ENCODE assay signal across 27 mouse cellular contexts in genomic region chr2:166173169-166173568, GRCm38 (mm10). TPM values are rescaled to one million over a fixed set of nuclear protein-coding genes. Genes with fewer than 3 reads are reported as not detected.
DNase-seq lines count a peak whose midpoint lies in the region; ATAC-seq and TF ChIP-seq lines count a peak whose summit lies in the region.
"Had no signal": no experiment of that assay in that cellular context is flagged by ENCODE, and none has a peak within 500 bp of the region (broad histone marks: within the 10 kb centered on the region; RNA-seq: fewer than 3 reads in every experiment).

No protein-coding gene starts in this region.

- no peaks in the 10 kb centered on the region for H3K9me3 ChIP-seq in E14TG2a.4 (ENCODE audit: low read length)
- no peaks in the 10 kb centered on the region for H3K9me3 ChIP-seq in embryonic facial prominence, embryonic 13.5 days
- H3K9me3 ChIP-seq in heart, embryonic 10.5 days = no peaks in the 10 kb centered on the region
- H3K9me3 ChIP-seq: embryonic facial prominence, embryonic 12.5 days; forebrain, embryonic 13.5 days had no signal

- 73% methylated on average over 5 of the region's 5 CpGs for WGBS in embryonic facial prominence, embryonic 13.5 days
- WGBS in heart, embryonic 10.5 days = 68% methylated on average over 5 of the region's 5 CpGs

- H3K4me2 ChIP-seq in embryonic facial prominence, embryonic 13.5 days = no peak overlapping the region
- no peak overlapping the region for H3K4me2 ChIP-seq in myocyte (ENCODE audit: low read depth)
- H3K4me2 ChIP-seq: embryonic facial prominence, embryonic 12.5 days; forebrain, embryonic 13.5 days; heart, embryonic 11.5 days; hindbrain, embryonic 14.5 days had no signal

- H3ac ChIP-seq in myocyte (ENCODE audit: control insufficient read depth, insufficient read length) = no peak overlapping the region

- TF ChIP-seq POLR2A in myocyte (IDR thresholded peaks at IDR 0.05; ENCODE audit: insufficient read length, low read depth) = no peak

- intact Hi-C loops in gastrocnemius, adult 2 months (cut with DNase I) = no loop called here
- intact Hi-C loops in gastrocnemius, postnatal 14 days (cut with DNase I; ENCODE audit: low total_unique reads) = no loop called here

- no peaks in the 10 kb centered on the region for H3K79me2 ChIP-seq in myocyte (ENCODE audit: control insufficient read depth, insufficient read depth)

- H3K4me1 ChIP-seq in E14TG2a.4 (replicated peaks; ENCODE audit: low read depth, low read length) = peaks cover 98% of the 10 kb centered on the region
- H3K4me1 ChIP-seq in embryonic facial prominence, embryonic 13.5 days = peaks cover 76% of the 10 kb centered on the region
- peaks cover 68% of the 10 kb centered on the region for H3K4me1 ChIP-seq in heart, embryonic 10.5 days

- DNase-seq in gastrocnemius, adult 2 months = no peak
- DNase-seq in gastrocnemius, postnatal 14 days = no peak
- no peak for DNase-seq in thymus, postnatal 4 days
- DNase-seq in heart, embryonic 10.5 days (ENCODE audit: low spot score) = no peak
- DNase-seq: adrenal gland, postnatal 10 days; adrenal gland, postnatal 36 days; B cell, adult 2 months; cerebellum, adult 18-20 months; cerebellum, adult 9-10 months; cerebellum, postnatal 14 days; gastrocnemius, postnatal 25 days; heart, adult 2 months had no signal

- H3K4me3 ChIP-seq in gastrocnemius, adult 2 months = no peak overlapping the region
- peak overlapping the region; percentile 14; the same call in 1 of the 2 replicates for H3K4me3 ChIP-seq in E14TG2a.4 (replicated peaks; ENCODE audit: low read length)
- no peak overlapping the region for H3K4me3 ChIP-seq in embryonic facial prominence, embryonic 13.5 days
- H3K4me3 ChIP-seq in myocyte = no peak overlapping the region
- H3K4me3 ChIP-seq in heart, embryonic 10.5 days = no peak overlapping the region
- H3K4me3 ChIP-seq: embryonic facial prominence, embryonic 12.5 days; erythroblast, embryonic 14.5 days; forebrain, embryonic 13.5 days; heart, adult 2 months had no signal

- ATAC-seq in embryonic facial prominence, embryonic 13.5 days (ENCODE audit: insufficient number of reproducible peaks, insufficient read depth, low FRiP score, low TSS enrichment, low read depth) = no peak
- no peak for ATAC-seq in granulocyte monocyte progenitor cell, adult 5-6 weeks (replicated peaks; ENCODE audit: poor library complexity, severe bottlenecking)
- ATAC-seq: CD4-positive, CD25-positive, alpha-beta regulatory T cell, adult 4 months; forebrain, embryonic 13.5 days; forebrain, embryonic 16.5 days; hindbrain, postnatal 0 days; inflammation-experienced regulatory T-cells, adult 6 months; intestine, embryonic 16.5 days; Patski had no signal

- H3K27me3 ChIP-seq in E14TG2a.4 (ENCODE audit: insufficient read depth, low read length) (peaks cover 24% of the 10 kb centered on the region), myocyte (ENCODE audit: control insufficient read depth, insufficient read depth, insufficient read length) (no peaks in the 10 kb centered on the region)
- H3K27me3 ChIP-seq in embryonic facial prominence, embryonic 13.5 days = peaks cover 15% of the 10 kb centered on the region; the same call in 1 of the 2 replicates
- peaks cover 35% of the 10 kb centered on the region for H3K27me3 ChIP-seq in heart, embryonic 10.5 days (ENCODE audit: insufficient read depth, poor library complexity, severe bottlenecking)
- H3K27me3 ChIP-seq: embryonic facial prominence, embryonic 12.5 days had no signal

- H3K27ac ChIP-seq in gastrocnemius, adult 2 months = peak overlapping the region; percentile 29
- no peak overlapping the region for H3K27ac ChIP-seq in embryonic facial prominence, embryonic 13.5 days
- H3K27ac ChIP-seq in heart, embryonic 10.5 days = no peak overlapping the region
- H3K27ac ChIP-seq: embryonic facial prominence, embryonic 12.5 days; forebrain, embryonic 13.5 days; heart, adult 2 months; hindbrain, embryonic 14.5 days; hindbrain, postnatal 0 days had no signal

- TF ChIP-seq CTCF in gastrocnemius, adult 2 months (IDR thresholded peaks at IDR 0.05) = no peak
- TF ChIP-seq CTCF in E14TG2a.4 (conservative IDR thresholded peaks at IDR 0.05; ENCODE audit: low read length) = no peak

- H3K9ac ChIP-seq in embryonic facial prominence, embryonic 13.5 days = 0 out of 2 replicates have a peak overlapping the region, but pooled peaks have one; percentile 32
- H3K9ac ChIP-seq: embryonic facial prominence, embryonic 12.5 days; forebrain, embryonic 13.5 days; hindbrain, embryonic 14.5 days had no signal

- no peaks in the 10 kb centered on the region for H3K36me3 ChIP-seq in E14TG2a.4 (ENCODE audit: insufficient read depth, low read length)
- H3K36me3 ChIP-seq in embryonic facial prominence, embryonic 13.5 days = no peaks in the 10 kb centered on the region
- no peaks in the 10 kb centered on the region for H3K36me3 ChIP-seq in myocyte (ENCODE audit: control insufficient read depth, insufficient read depth)
- no peaks in the 10 kb centered on the region for H3K36me3 ChIP-seq in heart, embryonic 10.5 days
- H3K36me3 ChIP-seq: embryonic facial prominence, embryonic 12.5 days had no signal

TF ChIP-seq in myocyte, 11 proteins besides CTCF, POLR2A, EP300 and RAD21:
- peak in 1 of 3 experiments; percentile 38 for TF ChIP-seq MYOG (IDR thresholded peaks at IDR 0.05; ENCODE audit: control insufficient read depth in 1 of 3, insufficient read depth in 1 of 3, insufficient read length in 2 of 3, low read depth in 2 of 3)
- no peak for TF ChIP-seq E2F4 (IDR thresholded peaks at IDR 0.05; ENCODE audit: insufficient read depth)
- no peak for TF ChIP-seq REST (IDR thresholded peaks at IDR 0.05; ENCODE audit: insufficient read depth, insufficient read length)
- no peak for TF ChIP-seq TCF12 (IDR thresholded peaks at IDR 0.05; ENCODE audit: insufficient read depth, poor library complexity, severe bottlenecking)
- TF ChIP-seq MYOD1 (IDR thresholded peaks at IDR 0.05; ENCODE audit: control insufficient read depth in 1 of 3, insufficient read length in 2 of 3, low read depth in 2 of 3) = peak; percentile 88 to 98 (median 96)
- no peak for TF ChIP-seq POLR2AphosphoS2 (IDR thresholded peaks at IDR 0.05; ENCODE audit: insufficient read length, low read depth)
- no peak for TF ChIP-seq USF1 (IDR thresholded peaks at IDR 0.05; ENCODE audit: low read depth)
- TF ChIP-seq SRF (IDR thresholded peaks at IDR 0.05; ENCODE audit: control insufficient read depth, insufficient read length, low read depth) = no peak

RNA-seq across cellular contexts. Expression of gene Sulf2, which starts 17.7 kb away (rescaled TPM):
- total RNA-seq in gastrocnemius, adult 2 months (2021) = 10 to 100 TPM in 1 of 2 experiments, 1 to 10 TPM in 1; 5.9 to 12.2 TPM
- 10 to 100 TPM; 15.3 to 19.6 TPM for total RNA-seq in gastrocnemius, postnatal 14 days (2021)
- 127 and 143 TPM in 2 replicates for polyA plus RNA-seq in embryonic facial prominence, embryonic 13.5 days (2015; fragmentation: Nextera tagmentation; extraction: Ambion mirVana)
- polyA plus RNA-seq in myocyte (2012; fragmentation: generic; extraction: Trizol) = 36.7 TPM
- total RNA-seq in granulocyte monocyte progenitor cell, adult 5-6 weeks (2014; fragmentation: Nextera tagmentation) = 0.26 and 1.1 TPM in 2 replicates
- total RNA-seq in granulocyte monocyte progenitor cell, adult 5-6 weeks (2017) = 0.78 and 1.9 TPM in 2 replicates
- 94.7 and 103 TPM in 2 replicates for polyA plus RNA-seq in heart, embryonic 10.5 days (2016; fragmentation: Nextera tagmentation; extraction: Ambion mirVana)
